Mouse (Mus musculus): ENCODE data around the gene Schip1. TPM values are rescaled to one million over a fixed set of nuclear protein-coding genes. Genes with fewer than 3 reads are reported as not detected.
A peak's percentile ranks its signal among the peaks of the same experiment; 100 is the strongest.

Schip1 gene
- polyA plus RNA-seq, 1 experiment from 2014 or later = 36.6 TPM

DNA sequence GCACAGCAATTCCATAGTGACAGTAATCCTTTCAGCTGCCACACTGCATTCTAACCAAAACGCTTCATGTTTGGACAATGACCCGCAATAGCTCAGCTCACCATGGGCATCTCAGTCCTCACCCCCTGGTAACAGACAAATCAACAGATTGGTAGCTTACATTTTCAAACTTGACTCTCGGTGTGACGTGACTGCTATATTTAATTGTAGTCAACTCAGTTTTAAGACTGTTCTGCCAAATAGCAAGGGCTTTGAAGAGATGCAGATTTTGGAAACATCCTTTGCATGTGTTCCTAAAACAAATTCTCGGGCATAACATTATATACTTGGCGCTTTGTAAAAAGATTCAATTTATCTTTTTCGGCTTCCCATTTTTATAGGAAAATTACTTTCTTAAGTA is 232.2 kb downstream of the Schip1 start:
- H3K27me3 ChIP-seq = no peaks in the 10 kb centered on the region
- no peak for ATAC-seq (ENCODE audit: borderline replicate concordance, extremely low read depth, low FRiP score, low TSS enrichment)
- no peaks in the 10 kb centered on the region for H3K9me3 ChIP-seq
- H3K9ac ChIP-seq = no peak overlapping the region
- WGBS = 78% methylated on average over 7 of the region's 7 CpGs
- H3K36me3 ChIP-seq = no peaks in the 10 kb centered on the region
- no peak overlapping the region for H3K4me3 ChIP-seq
- H3K27ac ChIP-seq = no peak overlapping the region
- no peak overlapping the region for H3K4me2 ChIP-seq
- no peaks in the 10 kb centered on the region for H3K4me1 ChIP-seq

DNA sequence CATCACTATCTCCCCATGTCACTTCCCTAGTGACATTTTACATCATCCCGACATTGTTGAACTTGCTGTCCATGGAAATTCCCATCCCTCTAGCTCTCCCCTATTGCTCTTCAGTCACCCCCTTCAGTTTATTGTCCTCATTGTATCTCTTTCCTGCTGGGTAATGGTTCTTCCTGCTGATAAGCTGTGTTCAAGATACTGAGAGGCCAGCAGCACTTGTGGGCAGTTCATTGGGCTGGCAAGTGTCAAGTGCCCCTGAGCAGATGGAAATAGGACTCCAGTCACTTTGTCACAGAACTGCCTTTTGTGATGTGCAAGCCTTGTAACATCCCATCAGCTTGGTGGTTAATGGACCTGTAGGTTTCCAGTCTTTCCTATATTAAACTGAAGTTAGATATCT is 241.0 kb downstream of the Schip1 start:
- no peaks in the 10 kb centered on the region for H3K36me3 ChIP-seq
- H3K27ac ChIP-seq = no peak overlapping the region
- no peaks in the 10 kb centered on the region for H3K9me3 ChIP-seq
- no peak overlapping the region for H3K9ac ChIP-seq
- H3K27me3 ChIP-seq = no peaks in the 10 kb centered on the region
- H3K4me3 ChIP-seq = no peak overlapping the region
- ATAC-seq (ENCODE audit: borderline replicate concordance, extremely low read depth, low FRiP score, low TSS enrichment) = no peak
- no peak overlapping the region for H3K4me2 ChIP-seq
- 7% methylated on average over 1 of the region's 1 CpGs for WGBS
- no peaks in the 10 kb centered on the region for H3K4me1 ChIP-seq

- Histone ChIP-seq H3K9ac (no peak overlapping the region), H3K4me2 (no peak overlapping the region), H3K27ac (no peak overlapping the region), H3K4me3 (no peak overlapping the region), H3K27me3 (no peaks in the 10 kb centered on the region), H3K4me1 (no peaks in the 10 kb centered on the region), H3K9me3 (no peaks in the 10 kb centered on the region), H3K36me3 (no peaks in the 10 kb centered on the region)
- no peak for ATAC-seq (ENCODE audit: borderline replicate concordance, extremely low read depth, low FRiP score, low TSS enrichment)
- WGBS = 50% methylated on average over 4 of the region's 4 CpGs
Measured at GRCm38 (mm10) chr3:68306726-68307125, 242.1 kb downstream of the Schip1 start.

DNA sequence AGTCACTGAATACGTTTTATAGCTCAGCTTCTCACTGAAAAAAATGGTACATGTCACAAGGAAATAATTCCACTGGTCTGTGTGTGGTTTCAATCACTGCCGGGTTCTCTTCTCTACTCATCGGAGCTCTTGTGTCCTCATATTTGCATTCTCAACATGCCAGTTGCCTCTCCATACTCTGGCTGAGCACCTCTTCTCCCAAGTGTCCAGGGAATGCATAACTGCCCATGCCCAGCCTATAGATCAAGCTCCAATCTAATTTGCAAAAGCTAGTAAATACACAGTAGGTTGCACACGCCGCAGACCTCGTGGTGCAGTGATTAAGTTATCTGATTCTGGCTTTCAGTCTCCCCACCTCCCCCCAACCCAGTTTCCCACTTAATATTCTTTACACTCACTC is 261.0 kb downstream of the Schip1 start:
- Histone ChIP-seq H3K4me2 (no peak overlapping the region), H3K4me1 (no peaks in the 10 kb centered on the region), H3K9ac (no peak overlapping the region), H3K27me3 (no peaks in the 10 kb centered on the region), H3K4me3 (no peak overlapping the region), H3K27ac (no peak overlapping the region), H3K36me3 (no peaks in the 10 kb centered on the region), H3K9me3 (no peaks in the 10 kb centered on the region)
- WGBS = 40% methylated on average over 6 of the region's 6 CpGs
- ATAC-seq (ENCODE audit: borderline replicate concordance, extremely low read depth, low FRiP score, low TSS enrichment) = no peak

DNA sequence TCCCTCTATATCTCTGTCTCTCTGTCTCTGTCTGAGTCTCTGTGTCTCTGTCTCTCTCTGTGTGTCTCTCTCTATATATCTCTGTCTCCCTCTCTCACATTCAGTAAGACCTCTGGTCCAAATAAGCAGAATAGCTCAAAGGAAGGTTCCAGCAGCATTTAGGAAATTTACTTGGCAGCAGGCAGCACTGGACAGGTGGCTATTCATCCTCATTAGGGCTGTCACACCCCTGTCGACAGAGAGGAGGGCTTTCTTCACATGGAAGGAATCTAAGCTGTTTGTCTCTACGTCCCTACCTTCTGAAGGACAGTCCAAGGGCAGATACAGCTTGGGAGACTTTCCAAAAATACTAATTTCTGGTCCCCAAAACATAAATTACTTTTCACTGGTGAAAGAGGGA is 267.9 kb downstream of the Schip1 start:
- no peak overlapping the region for H3K27ac ChIP-seq
- H3K4me1 ChIP-seq = no peaks in the 10 kb centered on the region
- H3K9me3 ChIP-seq = no peaks in the 10 kb centered on the region
- WGBS = 36% methylated on average over 2 of the region's 2 CpGs
- H3K4me3 ChIP-seq = no peak overlapping the region
- no peak for ATAC-seq (ENCODE audit: borderline replicate concordance, extremely low read depth, low FRiP score, low TSS enrichment)
- no peak overlapping the region for H3K9ac ChIP-seq
- H3K27me3 ChIP-seq = no peaks in the 10 kb centered on the region
- H3K36me3 ChIP-seq = no peaks in the 10 kb centered on the region
- no peak overlapping the region for H3K4me2 ChIP-seq

- ATAC-seq (ENCODE audit: borderline replicate concordance, extremely low read depth, low FRiP score, low TSS enrichment) = no peak
- Histone ChIP-seq H3K9ac (no peak overlapping the region), H3K27me3 (no peaks in the 10 kb centered on the region), H3K36me3 (no peaks in the 10 kb centered on the region), H3K9me3 (no peaks in the 10 kb centered on the region), H3K27ac (no peak overlapping the region), H3K4me2 (no peak overlapping the region), H3K4me1 (no peaks in the 10 kb centered on the region), H3K4me3 (no peak overlapping the region)
- WGBS = 95% methylated on average over 4 of the region's 4 CpGs
Measured at GRCm38 (mm10) chr3:68335501-68335900, 270.9 kb downstream of the Schip1 start.

DNA sequence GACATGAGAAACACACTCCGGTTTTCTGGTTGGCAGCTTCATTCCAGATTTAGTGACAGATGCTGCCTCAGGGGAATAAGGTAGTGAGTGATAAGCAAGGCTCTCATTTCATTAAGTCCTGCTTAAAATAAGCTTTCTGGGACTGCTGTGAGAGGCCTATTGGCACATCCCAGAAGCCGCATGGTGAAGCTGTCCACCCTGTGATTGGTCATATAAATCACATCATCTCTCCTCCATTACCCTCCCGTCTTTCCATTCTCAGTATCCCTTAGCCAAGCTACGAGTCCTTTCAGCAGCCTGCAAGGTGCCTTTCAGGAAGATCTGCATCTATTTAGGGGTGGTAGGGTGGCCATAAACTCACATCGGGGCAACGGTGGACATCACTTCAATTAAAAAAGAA is 286.0 kb downstream of the Schip1 start:
- Histone ChIP-seq H3K27me3 (no peaks in the 10 kb centered on the region), H3K4me2 (no peak overlapping the region), H3K4me3 (no peak overlapping the region), H3K4me1 (no peaks in the 10 kb centered on the region), H3K27ac (no peak overlapping the region), H3K9ac (no peak overlapping the region), H3K36me3 (no peaks in the 10 kb centered on the region), H3K9me3 (no peaks in the 10 kb centered on the region)
- WGBS = 82% methylated on average over 6 of the region's 6 CpGs
- no peak for ATAC-seq (ENCODE audit: borderline replicate concordance, extremely low read depth, low FRiP score, low TSS enrichment)

DNA sequence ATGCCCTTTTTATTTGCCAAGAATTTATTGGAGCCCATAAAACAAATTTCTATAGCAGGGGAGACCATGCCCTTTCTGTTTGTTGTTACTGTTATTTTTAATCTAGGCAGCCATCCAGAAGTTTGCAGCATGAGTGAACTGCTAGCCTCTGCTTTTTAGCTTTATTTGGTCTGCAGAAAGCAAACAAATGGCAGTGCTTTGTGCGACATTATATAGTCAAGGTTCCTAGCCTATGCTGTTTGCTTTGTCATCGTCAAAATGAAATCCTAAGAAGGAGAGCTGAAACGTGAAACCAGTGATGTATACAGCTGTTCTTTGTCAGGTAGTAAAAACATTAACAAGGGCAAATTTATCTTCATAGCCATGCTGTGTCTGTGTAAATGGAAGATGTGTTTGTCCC is 286.9 kb downstream of the Schip1 start:
- ATAC-seq (ENCODE audit: borderline replicate concordance, extremely low read depth, low FRiP score, low TSS enrichment) = no peak
- no peak overlapping the region for H3K4me2 ChIP-seq
- 11% methylated on average over 3 of the region's 3 CpGs for WGBS
- no peak overlapping the region for H3K27ac ChIP-seq
- H3K36me3 ChIP-seq = no peaks in the 10 kb centered on the region
- no peak overlapping the region for H3K9ac ChIP-seq
- H3K4me1 ChIP-seq = no peaks in the 10 kb centered on the region
- no peak overlapping the region for H3K4me3 ChIP-seq
- H3K9me3 ChIP-seq = no peaks in the 10 kb centered on the region
- H3K27me3 ChIP-seq = no peaks in the 10 kb centered on the region

GRCm38 (mm10) chr3:68352961-68353360 is 288.4 kb downstream of the Schip1 start:
- Histone ChIP-seq H3K36me3 (no peaks in the 10 kb centered on the region), H3K27me3 (no peaks in the 10 kb centered on the region), H3K4me1 (no peaks in the 10 kb centered on the region), H3K9ac (no peak overlapping the region), H3K4me2 (no peak overlapping the region), H3K9me3 (no peaks in the 10 kb centered on the region), H3K4me3 (no peak overlapping the region), H3K27ac (no peak overlapping the region)
- ATAC-seq (ENCODE audit: borderline replicate concordance, extremely low read depth, low FRiP score, low TSS enrichment) = no peak
- WGBS = 66% methylated on average over 7 of the region's 7 CpGs

DNA sequence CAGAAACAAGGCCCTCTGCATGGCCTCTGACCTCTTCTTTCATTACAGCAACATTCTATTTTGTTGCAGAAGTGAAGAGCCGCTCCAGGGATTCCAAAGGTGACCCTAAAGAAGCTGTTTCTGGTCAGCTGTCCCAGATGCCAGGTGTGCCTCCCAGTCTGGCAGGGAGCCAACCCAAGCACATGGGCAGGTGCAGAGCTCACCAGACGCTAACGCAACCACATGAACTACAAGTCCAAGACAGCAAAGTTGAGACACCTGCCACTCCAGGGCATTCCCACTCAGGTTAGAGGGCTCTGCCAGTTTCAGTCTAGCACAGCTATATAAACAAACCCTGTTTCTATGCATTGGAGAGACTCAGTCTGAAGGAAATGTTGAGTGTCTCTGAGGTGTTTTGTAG is 288.9 kb downstream of the Schip1 start:
- WGBS = 45% methylated on average over 3 of the region's 3 CpGs
- H3K36me3 ChIP-seq = no peaks in the 10 kb centered on the region
- H3K27me3 ChIP-seq = no peaks in the 10 kb centered on the region
- no peaks in the 10 kb centered on the region for H3K9me3 ChIP-seq
- H3K9ac ChIP-seq = no peak overlapping the region
- no peaks in the 10 kb centered on the region for H3K4me1 ChIP-seq
- no peak overlapping the region for H3K4me2 ChIP-seq
- no peak overlapping the region for H3K27ac ChIP-seq
- ATAC-seq (ENCODE audit: borderline replicate concordance, extremely low read depth, low FRiP score, low TSS enrichment) = 0 out of 2 replicates have a peak, but pooled peaks have one; percentile 33
- no peak overlapping the region for H3K4me3 ChIP-seq

- Histone ChIP-seq H3K4me3 (no peak overlapping the region), H3K4me1 (no peaks in the 10 kb centered on the region), H3K27me3 (no peaks in the 10 kb centered on the region), H3K9me3 (no peaks in the 10 kb centered on the region), H3K4me2 (no peak overlapping the region), H3K27ac (no peak overlapping the region), H3K36me3 (no peaks in the 10 kb centered on the region), H3K9ac (no peak overlapping the region)
- 73% methylated on average over 2 of the region's 2 CpGs for WGBS
- ATAC-seq (ENCODE audit: borderline replicate concordance, extremely low read depth, low FRiP score, low TSS enrichment) = no peak
Measured at GRCm38 (mm10) chr3:68356516-68356915, 291.9 kb downstream of the Schip1 start.

DNA sequence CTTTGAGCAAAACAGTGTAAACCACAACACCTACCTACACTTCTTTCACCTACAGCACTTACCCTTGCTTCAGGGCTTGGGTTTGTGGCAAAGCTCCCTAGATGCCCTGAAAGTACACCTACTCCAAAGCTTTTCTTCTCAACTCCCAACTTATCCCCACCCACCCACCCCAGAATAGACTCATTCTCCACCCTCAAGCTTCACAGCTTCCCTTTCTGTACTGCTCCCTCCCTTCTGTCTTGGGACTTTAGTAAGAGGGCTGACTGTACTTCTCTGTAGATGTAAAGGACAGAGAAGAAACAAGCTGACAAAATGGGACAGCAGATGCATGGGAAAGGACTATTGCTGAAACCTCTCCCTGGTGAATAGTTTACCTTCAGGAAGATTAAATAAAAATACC is 303.4 kb downstream of the Schip1 start:
- no peak overlapping the region for H3K9ac ChIP-seq
- no peak overlapping the region for H3K4me3 ChIP-seq
- H3K36me3 ChIP-seq = no peaks in the 10 kb centered on the region
- H3K9me3 ChIP-seq = no peaks in the 10 kb centered on the region
- no peak for ATAC-seq (ENCODE audit: borderline replicate concordance, extremely low read depth, low FRiP score, low TSS enrichment)
- no peak overlapping the region for H3K27ac ChIP-seq
- H3K27me3 ChIP-seq = no peaks in the 10 kb centered on the region
- H3K4me2 ChIP-seq = no peak overlapping the region
- no peaks in the 10 kb centered on the region for H3K4me1 ChIP-seq

DNA sequence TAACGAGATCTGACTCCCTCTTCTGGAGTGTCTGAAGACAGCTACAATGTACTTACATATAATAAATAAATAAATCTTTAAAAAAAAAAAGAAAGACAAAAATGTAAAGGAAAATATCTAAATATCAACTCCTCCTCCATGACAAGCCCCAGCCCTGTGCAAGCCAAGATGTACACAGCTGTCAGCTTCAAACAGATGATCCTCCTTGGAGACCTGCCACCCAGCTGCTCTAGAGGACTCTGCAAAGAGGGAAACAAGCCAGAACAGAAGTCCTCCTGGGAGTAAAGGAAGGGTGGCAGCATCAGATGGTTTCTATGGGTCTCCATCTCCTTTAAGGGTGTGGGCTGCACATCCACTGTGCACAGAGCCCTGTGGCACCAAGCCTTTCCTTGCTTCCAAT is 308.3 kb downstream of the Schip1 start:
- no peaks in the 10 kb centered on the region for H3K36me3 ChIP-seq
- no peaks in the 10 kb centered on the region for H3K27me3 ChIP-seq
- 0 out of 2 replicates have a peak, but pooled peaks cover 6% of the 10 kb centered on the region for H3K4me1 ChIP-seq
- peak; percentile 73; the same call in 1 of the 2 replicates for ATAC-seq (ENCODE audit: borderline replicate concordance, extremely low read depth, low FRiP score, low TSS enrichment)
- H3K4me3 ChIP-seq = no peak overlapping the region
- H3K4me2 ChIP-seq = no peak overlapping the region
- no peak overlapping the region for H3K27ac ChIP-seq
- no peak overlapping the region for H3K9ac ChIP-seq
- H3K9me3 ChIP-seq = no peaks in the 10 kb centered on the region
- 57% methylated on average over 1 of the region's 1 CpGs for WGBS

Data from lung, embryonic 15.5 days (tissue).